Mouse (Mus musculus): ENCODE measurements around the gene Lin7c. TPM values are rescaled to one million over a fixed set of nuclear protein-coding genes. Genes with fewer than 3 reads are reported as not detected.

Lin7c gene
- polyA plus RNA-seq, 1 experiment from 2014 or later, result 40.7 TPM

DNA sequence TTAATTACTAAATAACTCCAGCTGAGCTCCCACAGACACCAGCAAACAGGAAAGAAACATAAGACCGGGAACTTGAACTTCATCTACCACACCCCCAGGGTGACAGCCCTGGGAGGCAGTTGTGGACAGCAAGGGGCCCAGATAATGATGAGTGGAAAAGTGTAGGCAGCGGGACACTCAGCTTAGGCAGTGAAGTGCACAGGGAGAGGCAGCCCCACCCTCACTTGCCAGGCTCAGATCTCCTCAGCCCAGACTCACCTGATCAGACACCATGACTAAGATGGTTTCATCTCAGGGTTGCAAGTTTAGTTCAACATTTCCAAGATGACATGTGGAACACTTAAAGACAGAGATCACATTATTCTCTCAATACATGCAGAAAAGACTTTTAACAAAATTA, 18.5 kb downstream of the Lin7c start:
- peak; percentile 85 for ATAC-seq (replicated peaks; ENCODE audit: insufficient number of reproducible peaks, low FRiP score, low TSS enrichment)
- H3K27me3 ChIP-seq (ENCODE audit: control insufficient read depth, insufficient read depth, low read length), result no peaks in the 10 kb centered on the region

GRCm38 (mm10) chr2:109912216-109912615, 21.6 kb downstream of the Lin7c start:
- H3K36me3 ChIP-seq (ENCODE audit: control insufficient read depth, insufficient read depth, low read length), result no peaks in the 10 kb centered on the region
- ATAC-seq (replicated peaks; ENCODE audit: insufficient number of reproducible peaks, low FRiP score, low TSS enrichment), result no peak
- 0 out of 2 replicates have a peak, but pooled peaks cover 3% of the 10 kb centered on the region for H3K4me1 ChIP-seq (ENCODE audit: control insufficient read depth, insufficient read depth, low read length)
- no peak overlapping the region for H3K4me2 ChIP-seq
- H3K27ac ChIP-seq (ENCODE audit: low read depth, low read length), result no peak overlapping the region
- no peaks in the 10 kb centered on the region for H3K9me3 ChIP-seq (replicated peaks; ENCODE audit: control insufficient read depth, low read length)
- no peak overlapping the region for H3K9ac ChIP-seq (ENCODE audit: low read depth, low read length)
- H3K27me3 ChIP-seq (ENCODE audit: control insufficient read depth, insufficient read depth, low read length), result no peaks in the 10 kb centered on the region
- H3K4me3 ChIP-seq (ENCODE audit: low read depth, low read length), result no peak overlapping the region
- 86% methylated on average over 8 of the region's 8 CpGs for WGBS (ENCODE audit: insufficient replicate concordance)

More for the DNA sequence above, 18.5 kb downstream of the Lin7c start:
- WGBS (ENCODE audit: insufficient replicate concordance), result 36% methylated on average over 2 of the region's 2 CpGs
- Histone ChIP-seq H3K4me3 (ENCODE audit: low read depth, low read length) (no peak overlapping the region), H3K36me3 (ENCODE audit: control insufficient read depth, insufficient read depth, low read length) (no peaks in the 10 kb centered on the region), H3K9ac (ENCODE audit: low read depth, low read length) (no peak overlapping the region), H3K4me2 (no peak overlapping the region), H3K27ac (ENCODE audit: low read depth, low read length) (no peak overlapping the region), H3K9me3 (replicated peaks; ENCODE audit: control insufficient read depth, low read length) (no peaks in the 10 kb centered on the region), H3K4me1 (ENCODE audit: control insufficient read depth, insufficient read depth, low read length) (no peaks in the 10 kb centered on the region)

- 76% methylated on average over 12 of the region's 12 CpGs for WGBS (ENCODE audit: insufficient replicate concordance)
- H3K4me3 ChIP-seq (ENCODE audit: low read depth, low read length), result no peak overlapping the region
- 0 out of 2 replicates have a peak, but pooled peaks cover 3% of the 10 kb centered on the region for H3K4me1 ChIP-seq (ENCODE audit: control insufficient read depth, insufficient read depth, low read length)
- no peaks in the 10 kb centered on the region for H3K27me3 ChIP-seq (ENCODE audit: control insufficient read depth, insufficient read depth, low read length)
- no peaks in the 10 kb centered on the region for H3K9me3 ChIP-seq (replicated peaks; ENCODE audit: control insufficient read depth, low read length)
- H3K27ac ChIP-seq (ENCODE audit: low read depth, low read length), result no peak overlapping the region
- no peaks in the 10 kb centered on the region for H3K36me3 ChIP-seq (ENCODE audit: control insufficient read depth, insufficient read depth, low read length)
- ATAC-seq (replicated peaks; ENCODE audit: insufficient number of reproducible peaks, low FRiP score, low TSS enrichment), result no peak
- H3K4me2 ChIP-seq, result no peak overlapping the region
- no peak overlapping the region for H3K9ac ChIP-seq (ENCODE audit: low read depth, low read length)
Measured at GRCm38 (mm10) chr2:109912766-109913165, 22.1 kb downstream of the Lin7c start.

GRCm38 (mm10) chr2:109913241-109913640, 22.6 kb downstream of the Lin7c start:
- no peaks in the 10 kb centered on the region for H3K9me3 ChIP-seq (replicated peaks; ENCODE audit: control insufficient read depth, low read length)
- no peak overlapping the region for H3K4me3 ChIP-seq (ENCODE audit: low read depth, low read length)
- H3K27me3 ChIP-seq (ENCODE audit: control insufficient read depth, insufficient read depth, low read length), result no peaks in the 10 kb centered on the region
- H3K36me3 ChIP-seq (ENCODE audit: control insufficient read depth, insufficient read depth, low read length), result no peaks in the 10 kb centered on the region
- H3K9ac ChIP-seq (ENCODE audit: low read depth, low read length), result no peak overlapping the region
- 0 out of 2 replicates have a peak, but pooled peaks cover 3% of the 10 kb centered on the region for H3K4me1 ChIP-seq (ENCODE audit: control insufficient read depth, insufficient read depth, low read length)
- no peak for ATAC-seq (replicated peaks; ENCODE audit: insufficient number of reproducible peaks, low FRiP score, low TSS enrichment)
- no peak overlapping the region for H3K27ac ChIP-seq (ENCODE audit: low read depth, low read length)
- H3K4me2 ChIP-seq, result no peak overlapping the region
- 51% methylated on average over 8 of the region's 8 CpGs for WGBS (ENCODE audit: insufficient replicate concordance)

- H3K9me3 ChIP-seq (replicated peaks; ENCODE audit: control insufficient read depth, low read length), result no peaks in the 10 kb centered on the region
- no peaks in the 10 kb centered on the region for H3K27me3 ChIP-seq (ENCODE audit: control insufficient read depth, insufficient read depth, low read length)
- H3K36me3 ChIP-seq (ENCODE audit: control insufficient read depth, insufficient read depth, low read length), result no peaks in the 10 kb centered on the region
- no peak overlapping the region for H3K4me3 ChIP-seq (ENCODE audit: low read depth, low read length)
- H3K27ac ChIP-seq (ENCODE audit: low read depth, low read length), result no peak overlapping the region
- no peak for ATAC-seq (replicated peaks; ENCODE audit: insufficient number of reproducible peaks, low FRiP score, low TSS enrichment)
- no peak overlapping the region for H3K9ac ChIP-seq (ENCODE audit: low read depth, low read length)
- peaks cover 11% of the 10 kb centered on the region; the same call in 1 of the 2 replicates for H3K4me1 ChIP-seq (ENCODE audit: control insufficient read depth, insufficient read depth, low read length)
- H3K4me2 ChIP-seq, result no peak overlapping the region
Measured at GRCm38 (mm10) chr2:109914601-109915000, 23.9 kb downstream of the Lin7c start.

DNA sequence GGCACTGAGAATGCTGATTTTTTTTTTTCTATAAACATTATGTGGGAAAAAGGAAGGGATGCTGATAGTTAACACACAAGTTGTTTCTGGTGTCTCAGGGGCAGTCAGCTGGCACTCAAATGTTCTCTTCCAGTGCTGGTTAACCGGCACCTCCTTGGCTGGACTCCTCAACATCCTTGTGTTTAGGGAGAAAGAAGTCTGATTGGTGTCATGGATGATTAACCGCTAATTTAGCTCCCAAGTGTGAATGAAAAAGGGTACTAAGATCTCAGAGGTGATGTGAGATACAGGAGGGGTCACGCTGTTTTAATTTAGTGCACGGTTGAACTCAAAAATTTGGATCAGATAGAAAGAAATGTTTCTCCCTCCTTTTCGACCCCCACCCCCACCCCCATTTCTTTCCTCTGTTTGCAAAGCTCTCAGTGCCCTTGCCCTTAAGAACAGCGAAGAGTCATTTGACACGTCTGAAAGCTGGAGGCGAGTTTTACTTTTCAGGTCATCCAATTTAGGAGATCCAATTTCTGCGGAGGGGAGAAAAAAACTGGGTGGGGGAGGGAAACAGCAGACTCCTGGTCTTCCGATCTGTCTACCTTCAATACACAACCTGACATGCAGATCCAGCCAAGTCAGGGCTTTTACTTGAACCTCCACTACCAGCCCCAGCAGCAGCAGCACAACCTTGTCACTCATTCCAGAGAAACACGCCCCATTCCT, 26.3 kb downstream of the Lin7c start:
- no peak overlapping the region; the same call in 1 of the 2 replicates for H3K9ac ChIP-seq (ENCODE audit: low read depth, low read length)
- H3K27me3 ChIP-seq (ENCODE audit: control insufficient read depth, insufficient read depth, low read length), result no peaks in the 10 kb centered on the region
- peak overlapping the region; percentile 50; the same call in 1 of the 2 replicates for H3K27ac ChIP-seq (ENCODE audit: low read depth, low read length)
- no peaks in the 10 kb centered on the region for H3K36me3 ChIP-seq (ENCODE audit: control insufficient read depth, insufficient read depth, low read length)
- H3K4me2 ChIP-seq, result peak overlapping the region; percentile 90
- H3K4me3 ChIP-seq (ENCODE audit: low read depth, low read length), result peak overlapping the region; percentile 92
- WGBS (ENCODE audit: insufficient replicate concordance), result 3% methylated on average over 11 of the region's 11 CpGs
- ATAC-seq (replicated peaks; ENCODE audit: insufficient number of reproducible peaks, low FRiP score, low TSS enrichment), result no peak
- H3K4me1 ChIP-seq (ENCODE audit: control insufficient read depth, insufficient read depth, low read length), result peaks cover 32% of the 10 kb centered on the region
- H3K9me3 ChIP-seq (replicated peaks; ENCODE audit: control insufficient read depth, low read length), result no peaks in the 10 kb centered on the region

DNA sequence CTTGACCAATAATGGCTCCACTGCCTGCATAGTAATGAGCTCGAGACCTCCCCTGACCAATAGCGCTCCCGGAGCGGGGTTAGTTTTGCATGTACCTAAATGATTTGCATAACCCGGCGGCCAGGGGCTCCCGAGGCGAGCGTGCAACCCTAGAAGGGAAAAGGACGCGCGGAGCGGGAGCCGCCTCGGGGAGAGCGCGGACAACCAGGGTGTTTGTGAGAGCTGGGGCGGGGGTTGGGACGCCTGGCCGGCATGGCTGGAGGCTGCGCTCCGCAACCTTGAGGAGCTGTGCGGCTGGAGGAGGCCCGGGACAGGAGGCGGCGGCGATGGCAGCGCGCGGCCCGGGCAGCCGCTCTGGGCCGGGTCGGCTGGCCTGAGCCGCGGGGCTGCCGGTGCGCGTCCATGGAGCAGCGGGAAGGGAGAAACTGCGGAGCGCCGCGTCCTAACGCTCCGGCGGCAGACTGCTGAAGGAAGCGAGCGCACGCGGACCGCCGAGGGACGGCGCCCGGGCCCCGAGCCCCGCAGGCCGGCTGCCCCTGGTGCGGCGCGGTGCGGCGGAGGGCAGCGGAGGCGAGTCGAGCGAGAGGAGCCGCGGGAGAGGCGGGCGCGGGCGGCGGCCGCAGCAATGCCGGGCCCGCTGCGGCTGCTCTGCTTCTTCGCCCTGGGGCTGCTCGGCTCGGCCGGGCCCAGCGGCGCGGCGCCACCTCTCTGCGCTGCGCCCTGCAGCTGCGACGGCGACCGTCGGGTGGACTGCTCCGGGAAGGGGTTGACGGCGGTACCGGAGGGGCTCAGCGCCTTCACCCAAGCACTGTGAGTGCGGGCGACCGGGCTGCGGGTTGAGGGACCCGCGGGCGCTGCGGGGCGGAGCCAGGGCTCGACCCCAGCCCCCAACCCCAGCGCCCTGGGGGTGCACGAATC, 27.1 kb downstream of the Lin7c start, which contains the start of gene Lgr4:
Gene Lgr4 (plus strand): TSS at position 152 of the 918 bp plus-strand sequence.
- Histone ChIP-seq H3K4me3 (ENCODE audit: low read depth, low read length) (peak within 1 kb of the TSS; percentile 92), H3K4me2 (peak within 1 kb of the TSS; percentile 90), H3K9ac (ENCODE audit: low read depth, low read length) (peak within 1 kb of the TSS; percentile 96), H3K36me3 (ENCODE audit: control insufficient read depth, insufficient read depth, low read length) (no peaks in the 10 kb centered on the region), H3K27ac (ENCODE audit: low read depth, low read length) (peak within 1 kb of the TSS; percentile 99), H3K9me3 (replicated peaks; ENCODE audit: control insufficient read depth, low read length) (no peaks in the 10 kb centered on the region), H3K27me3 (ENCODE audit: control insufficient read depth, insufficient read depth, low read length) (no peaks in the 10 kb centered on the region), H3K4me1 (ENCODE audit: control insufficient read depth, insufficient read depth, low read length) (peaks cover 33% of the 10 kb centered on the region)
- WGBS (ENCODE audit: insufficient replicate concordance), result under 1% methylated on average over 96 of the region's 111 CpGs
- ATAC-seq (replicated peaks; ENCODE audit: insufficient number of reproducible peaks, low FRiP score, low TSS enrichment), result peak; percentile 98

GRCm38 (mm10) chr2:109918592-109919262, 28.1 kb downstream of the Lin7c start:
- peaks cover 38% of the 10 kb centered on the region for H3K4me1 ChIP-seq (ENCODE audit: control insufficient read depth, insufficient read depth, low read length)
- peak overlapping the region; percentile 92 for H3K4me3 ChIP-seq (ENCODE audit: low read depth, low read length)
- peak overlapping the region; percentile 96 for H3K9ac ChIP-seq (ENCODE audit: low read depth, low read length)
- no peaks in the 10 kb centered on the region for H3K36me3 ChIP-seq (ENCODE audit: control insufficient read depth, insufficient read depth, low read length)
- ATAC-seq (replicated peaks; ENCODE audit: insufficient number of reproducible peaks, low FRiP score, low TSS enrichment), result no peak
- no peaks in the 10 kb centered on the region for H3K9me3 ChIP-seq (replicated peaks; ENCODE audit: control insufficient read depth, low read length)
- no peaks in the 10 kb centered on the region for H3K27me3 ChIP-seq (ENCODE audit: control insufficient read depth, insufficient read depth, low read length)
- 8% methylated on average over 22 of the region's 22 CpGs for whole genome bisulfite sequencing (ENCODE audit: insufficient replicate concordance)
- peak overlapping the region; percentile 90 for H3K4me2 ChIP-seq
- peak overlapping the region; percentile 99; the same call in 1 of the 2 replicates for H3K27ac ChIP-seq (ENCODE audit: low read depth, low read length)

Measured in heart, embryonic 11.5 days (tissue).